ENCODE assay signal across 19 mouse cellular contexts in genomic region chr5:31874543-31874942, GRCm38 (mm10).
DNase-seq lines count a peak whose midpoint lies in the region; ATAC-seq and TF ChIP-seq lines count a peak whose summit lies in the region.
"Had no signal": no experiment of that assay in that cellular context is flagged by ENCODE, and none has a peak within 500 bp of the region (broad histone marks: within the 10 kb centered on the region; RNA-seq: fewer than 3 reads in every experiment).

No protein-coding gene starts in this region.

- no peak overlapping the region for H3K9ac ChIP-seq in forebrain, embryonic 15.5 days (replicated peaks)
- H3K9ac ChIP-seq: embryonic facial prominence, embryonic 13.5 days; embryonic facial prominence, embryonic 15.5 days; forebrain, embryonic 12.5 days; forebrain, postnatal 0 days had no signal

- H3K4me2 ChIP-seq in forebrain, embryonic 15.5 days (replicated peaks), result no peak overlapping the region
- H3K4me2 ChIP-seq: embryonic facial prominence, embryonic 13.5 days; embryonic facial prominence, embryonic 15.5 days; forebrain, embryonic 12.5 days had no signal

- H3K9me3 ChIP-seq in heart, embryonic 10.5 days, result no peaks in the 10 kb centered on the region
- H3K9me3 ChIP-seq in hindbrain, embryonic 10.5 days, result no peaks in the 10 kb centered on the region
- H3K9me3 ChIP-seq in forebrain, embryonic 15.5 days, result no peaks in the 10 kb centered on the region
- H3K9me3 ChIP-seq: embryonic facial prominence, embryonic 13.5 days; embryonic facial prominence, embryonic 15.5 days; forebrain, embryonic 10.5 days; forebrain, embryonic 12.5 days had no signal

- ATAC-seq in forebrain, embryonic 15.5 days (replicated peaks), result no peak
- ATAC-seq: forebrain, embryonic 14.5 days; forebrain, postnatal 0 days had no signal

- H3K36me3 ChIP-seq in heart, embryonic 10.5 days, result no peaks in the 10 kb centered on the region
- no peaks in the 10 kb centered on the region for H3K36me3 ChIP-seq in hindbrain, embryonic 10.5 days
- no peaks in the 10 kb centered on the region for H3K36me3 ChIP-seq in forebrain, embryonic 15.5 days
- H3K36me3 ChIP-seq: embryonic facial prominence, embryonic 13.5 days; embryonic facial prominence, embryonic 15.5 days; forebrain, embryonic 10.5 days; forebrain, embryonic 12.5 days had no signal

- 0 out of 2 replicates have a peak overlapping the region, but pooled peaks have one; percentile 16 for H3K27ac ChIP-seq in heart, embryonic 10.5 days
- H3K27ac ChIP-seq in embryonic fibroblast, embryonic 13.5 days (ENCODE audit: insufficient read depth, low read length), result peak overlapping the region; percentile 97
- H3K27ac ChIP-seq in hindbrain, embryonic 10.5 days, result no peak overlapping the region
- H3K27ac ChIP-seq in forebrain, embryonic 15.5 days (replicated peaks), result no peak overlapping the region
- H3K27ac ChIP-seq: embryonic facial prominence, embryonic 13.5 days; embryonic facial prominence, embryonic 15.5 days; forebrain, embryonic 10.5 days; forebrain, embryonic 12.5 days had no signal

- H3K27me3 ChIP-seq in heart, embryonic 10.5 days (ENCODE audit: insufficient read depth, poor library complexity, severe bottlenecking), result no peaks in the 10 kb centered on the region
- no peaks in the 10 kb centered on the region for H3K27me3 ChIP-seq in hindbrain, embryonic 10.5 days (ENCODE audit: insufficient read depth, poor library complexity, severe bottlenecking)
- no peaks in the 10 kb centered on the region for H3K27me3 ChIP-seq in forebrain, embryonic 15.5 days
- H3K27me3 ChIP-seq: embryonic facial prominence, embryonic 13.5 days; embryonic facial prominence, embryonic 15.5 days; forebrain, embryonic 12.5 days had no signal

- 81% methylated on average over 1 of the region's 1 CpGs for WGBS in heart, embryonic 10.5 days
- WGBS in hindbrain, embryonic 10.5 days, result 88% methylated on average over 1 of the region's 1 CpGs
- 77% methylated on average over 1 of the region's 1 CpGs for WGBS in forebrain, embryonic 15.5 days

- intact Hi-C loops in heart, postnatal 10 days (cut with DNase I), result no loop called here

- H3K4me1 ChIP-seq in heart, embryonic 10.5 days, result peaks cover 11% of the 10 kb centered on the region
- peaks cover 10% of the 10 kb centered on the region for H3K4me1 ChIP-seq in embryonic fibroblast, embryonic 13.5 days (ENCODE audit: control insufficient read depth, insufficient read depth, low read length)
- H3K4me1 ChIP-seq in hindbrain, embryonic 10.5 days (replicated peaks), result no peaks in the 10 kb centered on the region
- H3K4me1 ChIP-seq in forebrain, embryonic 15.5 days, result no peaks in the 10 kb centered on the region
- H3K4me1 ChIP-seq: forebrain, embryonic 10.5 days; forebrain, embryonic 12.5 days had no signal

- no peak for TF ChIP-seq POLR2A in embryonic fibroblast, embryonic 13.5 days (IDR thresholded peaks at IDR 0.05; ENCODE audit: low read depth, low read length)

- DNase-seq in heart, embryonic 10.5 days (ENCODE audit: low spot score), result no peak
- DNase-seq in heart, postnatal 10 days, result no peak
- peak; percentile 66 for DNase-seq in adipocyte (ENCODE audit: low spot score)
- DNase-seq in gonadal fat pad, adult 2 months (ENCODE audit: low read depth), result peak; percentile 58
- DNase-seq in hindbrain, embryonic 10.5 days (ENCODE audit: low spot score), result no peak
- DNase-seq: adrenal gland, postnatal 10 days; adrenal gland, postnatal 36 days; cerebellum, adult 11-12 months; cerebellum, adult 2 months; cerebellum, adult 9-10 months; embryo, embryonic 11 days; forebrain, postnatal 0 days had no signal

- H3K4me3 ChIP-seq in heart, embryonic 10.5 days, result no peak overlapping the region
- H3K4me3 ChIP-seq in embryonic fibroblast, embryonic 13.5 days (ENCODE audit: insufficient read depth, low read length), result no peak overlapping the region
- no peak overlapping the region for H3K4me3 ChIP-seq in hindbrain, embryonic 10.5 days
- no peak overlapping the region for H3K4me3 ChIP-seq in forebrain, embryonic 15.5 days
- H3K4me3 ChIP-seq: embryonic facial prominence, embryonic 13.5 days; embryonic facial prominence, embryonic 15.5 days; forebrain, embryonic 10.5 days; forebrain, embryonic 12.5 days had no signal

- TF ChIP-seq CTCF in embryonic fibroblast, embryonic 13.5 days (IDR thresholded peaks at IDR 0.05; ENCODE audit: borderline replicate concordance, insufficient read depth, low read length), result no peak

Comparison
In these comparisons a context has a peak if more than half of its experiments do, and no peak if none do; other contexts are left out.
1. DNase-seq: peak in adipocyte (single experiment) and gonadal fat pad, adult 2 months (single experiment); none in heart, embryonic 10.5 days (single experiment), heart, postnatal 10 days (0 of 2) and hindbrain, embryonic 10.5 days (single experiment).
2. H3K27ac ChIP-seq: peak in heart, embryonic 10.5 days (single experiment) and embryonic fibroblast, embryonic 13.5 days (single experiment); none in hindbrain, embryonic 10.5 days (single experiment) and forebrain, embryonic 15.5 days (single experiment).